Mouse (Mus musculus): ENCODE measurements around the gene Gal.
A peak's percentile ranks its signal among the peaks of the same experiment; 100 is the strongest.

Gal gene

DNA sequence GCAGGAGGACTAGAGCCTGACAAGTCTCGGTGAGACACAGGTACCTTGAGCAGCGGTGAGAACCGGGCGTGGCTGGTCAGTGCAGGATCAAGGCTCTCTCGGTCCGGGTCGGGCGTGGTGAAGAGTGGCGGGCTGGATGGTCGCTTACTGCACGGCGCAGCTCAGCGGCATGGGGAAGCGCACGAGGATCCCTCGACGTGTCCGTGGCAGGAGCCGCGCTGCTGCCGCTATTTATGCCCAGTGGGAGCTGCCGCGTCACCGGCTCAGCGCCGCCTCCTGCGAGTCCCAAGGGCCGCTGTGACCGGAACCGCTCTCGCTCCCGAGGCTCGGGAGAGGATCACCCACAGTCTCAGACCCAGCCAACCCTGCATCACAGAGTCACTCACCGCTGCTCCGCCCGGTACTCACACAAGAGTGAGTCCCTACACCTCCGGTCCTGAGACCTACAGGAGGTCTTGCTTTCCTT, at the start of gene Gal:
TSS of gene Gal (minus strand) at position 277 of the 466 bp plus-strand sequence.
- peak; percentile 37 for DNase-seq

DNA sequence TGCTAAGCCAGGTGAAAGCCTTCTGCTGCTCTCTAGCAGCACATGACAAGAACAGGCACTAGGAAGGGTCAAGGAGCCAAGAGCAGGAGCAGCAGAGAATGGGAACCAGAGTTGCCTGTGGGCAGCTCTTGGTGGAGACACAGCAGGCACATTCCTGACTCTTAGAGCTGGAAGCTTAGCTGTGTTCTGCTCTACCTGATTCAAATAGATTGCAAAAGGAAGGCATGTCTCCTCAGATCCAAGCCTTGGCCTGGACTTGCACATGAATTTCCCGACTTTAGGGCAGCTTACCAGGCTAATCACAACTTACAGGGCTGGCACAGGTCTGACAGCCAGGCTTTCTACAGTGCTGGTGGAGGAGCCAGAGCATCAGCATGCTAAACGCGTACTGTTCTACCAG, 45.6 kb upstream of the Gal start:
- no peak for DNase-seq

DNA sequence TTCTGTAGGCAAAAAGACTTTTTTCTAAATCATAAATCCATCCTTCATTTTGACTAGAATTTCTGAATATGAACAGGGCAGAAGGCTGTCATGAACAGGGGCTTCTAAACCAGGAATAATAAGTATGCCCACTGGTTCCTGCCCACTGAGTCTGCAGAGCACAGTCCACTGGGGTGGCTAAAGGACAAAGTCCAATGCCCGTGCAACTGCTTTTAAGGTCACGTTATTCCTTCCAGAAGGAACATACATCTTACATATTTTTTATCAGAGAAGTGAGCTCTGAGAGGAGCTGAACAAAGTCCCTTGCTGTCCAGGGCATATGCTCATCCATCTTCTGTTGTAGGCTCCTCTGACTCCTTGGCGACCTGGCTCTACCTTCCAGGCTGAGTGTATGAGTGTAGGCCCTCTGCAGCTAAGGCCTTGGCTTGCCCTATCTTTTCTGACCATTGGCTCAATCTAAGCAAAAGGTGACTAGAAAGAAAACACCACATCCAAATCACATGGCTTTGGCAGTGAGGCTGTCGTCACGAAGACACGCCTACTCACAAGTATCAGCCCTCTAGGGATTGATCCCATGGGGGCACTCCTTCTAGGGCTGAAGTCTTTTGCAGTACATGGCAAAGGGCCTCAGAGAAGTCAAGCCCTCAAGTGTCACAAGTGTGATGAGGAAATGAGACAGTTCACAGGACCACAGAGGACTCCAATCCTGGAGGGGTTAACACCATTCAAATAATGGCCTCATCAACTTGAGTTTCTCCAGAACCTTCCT, 44.2 kb upstream of the Gal start:
- DNase-seq, result no peak

DNA sequence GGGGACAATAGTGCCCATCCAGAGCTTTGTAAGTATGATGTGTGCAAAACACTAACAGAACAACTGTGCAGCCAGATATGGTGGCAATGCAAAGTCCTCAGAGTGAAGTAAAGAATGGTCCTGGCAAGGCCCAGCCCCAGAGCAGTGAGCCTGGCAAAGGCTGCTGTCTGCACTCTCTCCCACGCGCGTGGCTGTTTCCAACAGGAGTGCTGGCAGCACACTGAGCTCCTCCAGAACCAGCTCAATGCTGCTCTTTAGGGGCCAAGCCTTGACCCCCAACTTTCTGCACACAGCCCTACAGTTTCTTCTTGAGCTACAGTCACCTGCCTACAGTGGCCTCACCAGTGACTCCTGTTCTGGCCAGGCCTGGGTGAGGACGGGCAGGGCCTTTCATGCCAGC, 43.4 kb upstream of the Gal start:
- DNase-seq, result no peak

DNA sequence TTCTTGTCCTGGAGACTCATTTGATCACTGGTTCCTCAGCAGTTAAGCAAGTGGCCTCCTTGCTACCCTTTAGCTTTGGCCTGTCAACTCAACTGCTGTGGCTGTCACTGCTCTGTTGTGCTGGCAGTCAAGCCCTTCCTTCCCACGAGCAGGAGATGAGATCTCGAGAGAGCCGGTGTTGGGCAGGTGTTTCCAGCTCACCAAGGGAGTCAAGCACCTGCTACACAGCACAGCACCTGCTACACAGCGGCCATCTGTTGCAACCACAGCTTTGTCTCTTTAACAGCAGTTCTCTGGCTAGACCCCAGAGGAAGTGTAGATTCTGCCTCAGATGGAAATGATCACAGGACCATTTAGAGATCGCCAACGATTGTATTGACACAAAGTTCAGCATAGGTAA, 37.3 kb upstream of the Gal start:
- DNase-seq, result no peak

DNA sequence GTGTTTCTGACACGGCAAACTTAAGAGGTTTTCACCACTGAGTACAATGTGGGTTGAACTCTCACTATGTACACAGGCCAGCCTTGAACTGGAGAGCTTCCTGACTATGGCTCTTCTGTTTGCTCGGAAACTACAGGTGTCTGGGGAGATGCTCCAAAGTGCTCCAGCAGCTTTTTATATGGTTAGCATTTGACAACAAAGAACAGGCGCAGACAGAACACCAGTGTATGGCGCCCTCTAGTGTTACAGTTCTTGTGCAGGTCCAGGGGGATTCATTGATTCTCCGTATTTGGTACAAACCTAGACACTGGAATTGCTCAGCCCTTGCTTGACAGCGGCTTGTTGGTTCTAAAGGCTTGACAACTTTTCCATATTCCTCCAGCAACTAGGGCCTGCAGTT, 36.8 kb upstream of the Gal start:
- DNase-seq, result peak; percentile 90

DNA sequence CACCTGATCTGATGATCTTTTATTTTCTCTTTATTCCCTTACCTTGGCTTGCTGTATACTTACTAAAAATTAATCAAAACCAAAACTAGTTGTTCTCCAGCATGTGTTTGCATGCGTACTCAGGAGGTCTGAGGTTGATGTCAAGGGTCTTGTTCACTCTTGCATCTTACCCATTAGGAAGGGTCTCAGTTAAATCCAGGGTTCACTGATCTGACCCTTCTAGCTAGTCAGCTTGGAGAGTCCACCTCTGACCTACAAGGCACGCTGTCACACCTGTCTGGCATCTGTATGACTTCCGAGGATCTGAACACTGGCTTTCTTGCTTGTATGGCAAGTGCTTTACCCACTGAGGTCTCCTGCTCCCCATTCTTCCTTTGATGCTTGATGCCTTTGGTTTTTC, 36.4 kb upstream of the Gal start:
- no peak for DNase-seq

DNA sequence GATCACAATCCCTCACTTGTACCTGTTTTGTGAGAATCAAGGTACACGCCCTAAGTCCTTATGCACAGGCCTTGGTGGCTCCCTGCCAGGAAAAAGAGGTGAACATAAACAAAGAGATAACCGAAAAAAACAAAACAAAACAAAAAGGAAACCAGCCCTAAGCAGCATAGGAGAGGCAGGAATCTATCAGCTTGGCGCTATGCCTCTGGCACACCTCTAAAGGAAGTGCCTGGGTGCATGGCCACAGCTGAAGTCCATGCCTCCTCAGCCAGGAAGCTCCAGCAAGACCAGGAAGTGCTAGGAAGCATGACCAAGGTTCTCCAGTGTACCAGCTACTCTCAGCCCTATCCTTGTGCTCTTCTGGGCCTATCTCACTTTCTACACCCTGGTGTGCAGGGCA, 34.9 kb upstream of the Gal start:
- DNase-seq, result no peak

DNA sequence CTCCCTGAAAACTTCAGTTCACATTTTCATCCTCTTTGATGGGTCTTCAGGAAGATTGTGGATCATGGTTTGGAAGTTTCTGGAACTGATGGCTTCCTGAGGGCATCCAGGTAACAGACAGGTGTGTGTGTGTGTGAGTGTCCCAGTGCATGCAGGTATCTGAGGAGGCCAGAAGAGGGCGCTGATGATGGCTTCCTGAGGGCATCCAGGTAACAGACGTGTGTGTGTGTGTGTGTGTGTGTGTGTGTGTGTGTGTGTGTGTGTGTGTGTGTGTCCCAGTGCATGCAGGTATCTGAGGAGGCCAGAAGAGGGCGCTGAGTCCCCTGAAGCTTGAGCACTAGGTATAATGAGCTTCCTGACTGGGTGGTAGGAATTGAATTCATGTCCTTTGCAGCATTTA, 33.0 kb upstream of the Gal start:
- no peak for DNase-seq

DNA sequence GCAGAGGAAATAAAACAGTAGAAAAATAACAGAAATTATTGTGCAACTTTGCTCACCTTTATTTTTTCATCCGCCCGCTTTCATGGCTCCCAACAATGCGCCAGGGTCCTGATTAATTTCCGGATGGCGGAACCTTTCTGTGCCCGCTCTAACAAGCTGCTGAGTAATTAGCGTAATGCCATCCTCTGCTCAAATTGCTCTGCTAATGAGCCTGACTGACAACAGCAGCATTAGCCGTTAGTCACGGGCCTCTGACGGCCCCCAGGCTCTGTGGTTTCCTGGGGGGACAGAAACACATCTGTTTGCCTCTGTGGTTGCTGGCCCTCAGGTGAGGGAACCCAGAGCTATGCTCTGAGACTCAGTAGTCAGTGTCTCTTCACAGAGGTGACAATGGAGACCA, 26.7 kb upstream of the Gal start:
- no peak for DNase-seq

DNA sequence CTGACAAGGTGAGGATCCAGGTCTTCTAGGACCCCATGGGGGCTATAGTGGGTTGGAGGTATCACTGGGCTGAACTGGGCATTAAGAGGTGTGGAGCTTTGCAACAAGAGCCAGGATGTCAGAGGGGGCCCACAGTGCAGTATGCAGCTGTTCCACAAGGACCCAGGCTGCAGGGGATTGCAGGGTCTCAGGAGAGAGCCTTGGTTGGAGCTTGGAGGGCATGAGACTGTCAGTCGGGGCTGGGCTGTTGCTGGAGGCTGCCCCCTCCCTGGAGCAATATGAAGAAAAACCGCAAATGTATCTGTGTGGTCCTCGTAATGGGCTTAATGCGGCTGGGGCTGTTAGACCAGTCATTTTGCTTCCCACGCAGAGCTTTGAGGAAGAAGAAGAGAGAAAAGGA, 26.3 kb upstream of the Gal start:
- DNase-seq, result no peak

DNA sequence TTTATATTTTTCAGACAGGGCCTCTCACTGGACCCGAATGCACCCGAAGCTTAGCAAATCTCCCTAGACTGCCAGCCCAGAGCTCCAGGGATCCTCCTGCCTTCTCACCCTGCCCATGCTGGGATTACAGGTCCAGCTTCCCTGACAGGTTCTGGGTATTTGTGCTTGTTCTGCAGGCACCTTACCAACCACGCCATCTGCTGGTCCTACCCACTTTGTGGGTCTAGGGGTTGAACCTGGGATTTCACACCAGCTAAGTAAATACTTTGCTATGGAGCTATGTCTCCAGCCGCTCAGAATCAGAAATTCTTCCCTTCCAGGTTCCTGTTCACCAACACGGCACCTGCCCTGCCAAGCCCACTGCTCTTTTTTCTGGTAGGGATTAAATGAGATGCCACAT, 23.6 kb upstream of the Gal start:
- DNase-seq, result no peak

DNA sequence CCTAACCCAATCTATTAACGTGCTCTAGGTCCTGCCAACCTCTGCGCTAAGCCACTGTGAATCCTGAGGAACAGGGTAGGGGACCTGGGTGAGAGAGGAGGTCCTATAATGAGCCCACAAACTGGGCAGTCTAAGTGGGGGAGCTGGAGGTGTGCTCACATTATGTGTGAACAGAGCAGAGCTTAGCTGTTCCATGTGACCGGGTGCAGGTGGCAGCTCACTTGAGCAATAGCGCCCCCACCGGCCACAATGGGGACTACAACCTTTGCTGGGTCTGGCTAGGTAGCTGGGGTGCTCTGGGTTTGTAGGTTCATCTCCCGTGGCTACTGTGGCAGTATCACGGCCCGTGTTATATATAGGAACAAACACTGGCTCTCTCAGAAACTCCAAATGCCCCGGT, 22.5 kb upstream of the Gal start:
- DNase-seq, result peak; percentile 27

DNA sequence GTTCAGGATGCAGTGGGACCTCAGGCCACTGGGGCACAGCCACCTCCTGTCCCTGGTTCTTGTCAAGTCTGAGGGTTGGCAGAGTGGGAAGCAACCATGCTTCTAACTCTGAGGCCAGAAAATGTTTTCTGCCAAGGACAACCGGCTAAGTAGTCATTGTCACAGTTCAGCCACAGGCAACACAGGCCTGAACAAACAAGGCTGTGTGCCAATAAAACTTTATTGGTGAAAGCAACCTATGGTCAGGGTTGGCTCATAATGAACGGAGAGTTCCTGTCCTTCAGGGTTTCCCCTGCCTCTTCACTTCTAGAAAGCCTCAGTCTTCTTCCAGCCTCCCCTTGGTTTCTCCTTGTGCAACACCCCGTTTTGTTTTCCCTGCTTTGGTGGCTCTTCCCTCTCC, 21.5 kb upstream of the Gal start:
- DNase-seq, result no peak

DNA sequence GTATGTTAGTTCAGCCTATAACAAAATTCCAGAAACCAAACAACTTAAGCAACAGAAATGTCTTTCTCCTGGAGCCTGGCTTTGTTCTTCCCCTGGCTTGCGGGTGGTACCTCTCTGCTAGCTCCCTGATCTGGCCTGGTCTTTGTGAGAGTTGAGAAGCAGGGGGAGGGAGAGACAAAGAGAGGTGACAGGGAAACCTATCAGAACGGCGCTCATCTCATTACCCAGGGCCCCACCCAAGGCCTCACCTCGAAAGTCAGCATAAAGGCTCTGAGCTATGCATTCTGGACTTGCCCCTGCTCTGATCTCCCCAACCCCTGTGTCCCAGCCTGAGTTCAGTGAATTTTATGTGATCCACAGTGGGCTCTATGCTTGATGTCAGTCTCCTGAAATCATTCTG, 20.3 kb upstream of the Gal start:
- DNase-seq, result no peak

DNA sequence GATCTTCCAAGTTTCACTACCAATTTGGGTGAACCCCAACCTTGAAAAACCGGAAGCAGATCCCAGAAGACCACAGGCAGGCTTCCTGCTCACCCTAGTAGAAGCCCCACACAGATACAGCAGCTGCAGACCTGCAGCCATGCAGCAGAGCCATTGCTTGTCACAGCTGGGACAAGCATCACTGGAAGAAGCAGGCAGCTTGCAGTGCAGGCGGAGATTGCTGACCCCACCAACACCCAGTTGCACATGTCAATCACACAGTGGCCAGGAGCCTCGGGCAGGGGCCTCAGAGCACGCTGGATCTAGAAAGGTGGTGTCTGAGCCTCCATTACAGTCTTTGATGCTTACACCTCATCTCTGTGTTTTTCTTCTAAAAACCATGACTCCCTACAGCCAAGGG, 19.8 kb upstream of the Gal start:
- peak; percentile 28 for DNase-seq

DNA sequence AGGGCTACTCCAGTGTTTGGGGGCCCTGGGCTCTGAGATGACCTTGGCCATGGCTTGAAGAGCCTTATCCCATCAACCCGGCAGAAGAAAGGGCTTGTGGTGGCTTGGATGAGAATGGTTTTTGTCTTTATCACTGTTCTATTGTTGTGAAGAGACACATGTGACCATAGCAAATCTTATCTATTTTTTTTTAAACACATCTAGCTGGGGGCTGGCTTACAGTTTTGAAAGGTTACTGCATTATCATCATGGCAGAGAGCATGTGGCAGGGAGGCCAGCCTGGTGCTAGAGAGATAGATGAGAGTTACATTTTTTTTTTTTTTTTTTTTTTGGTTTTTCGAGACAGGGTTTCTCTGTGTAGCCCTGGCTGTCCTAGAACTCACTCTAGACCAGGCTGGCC, 17.6 kb upstream of the Gal start:
- no peak for DNase-seq

DNA sequence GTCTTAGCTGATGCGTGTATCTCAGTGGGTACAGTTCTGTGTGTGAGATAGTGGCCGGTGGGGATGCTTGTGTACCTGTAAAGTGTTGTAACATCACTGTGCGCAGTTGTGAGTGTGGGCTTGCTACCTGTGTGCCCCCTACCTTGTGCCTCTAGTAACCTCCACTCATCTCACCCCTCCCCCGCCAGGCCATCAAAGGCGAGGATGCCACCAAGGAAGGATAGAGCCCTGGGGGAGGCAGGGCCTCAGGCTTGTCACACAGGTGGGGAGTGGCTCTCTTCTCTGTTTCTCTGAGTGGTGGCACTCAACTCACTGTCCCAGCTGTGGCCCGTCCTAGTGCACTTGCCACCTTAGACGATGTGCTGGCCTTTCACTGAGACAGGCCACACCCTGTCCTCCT, 16.7 kb upstream of the Gal start:
- DNase-seq, result no peak

DNA sequence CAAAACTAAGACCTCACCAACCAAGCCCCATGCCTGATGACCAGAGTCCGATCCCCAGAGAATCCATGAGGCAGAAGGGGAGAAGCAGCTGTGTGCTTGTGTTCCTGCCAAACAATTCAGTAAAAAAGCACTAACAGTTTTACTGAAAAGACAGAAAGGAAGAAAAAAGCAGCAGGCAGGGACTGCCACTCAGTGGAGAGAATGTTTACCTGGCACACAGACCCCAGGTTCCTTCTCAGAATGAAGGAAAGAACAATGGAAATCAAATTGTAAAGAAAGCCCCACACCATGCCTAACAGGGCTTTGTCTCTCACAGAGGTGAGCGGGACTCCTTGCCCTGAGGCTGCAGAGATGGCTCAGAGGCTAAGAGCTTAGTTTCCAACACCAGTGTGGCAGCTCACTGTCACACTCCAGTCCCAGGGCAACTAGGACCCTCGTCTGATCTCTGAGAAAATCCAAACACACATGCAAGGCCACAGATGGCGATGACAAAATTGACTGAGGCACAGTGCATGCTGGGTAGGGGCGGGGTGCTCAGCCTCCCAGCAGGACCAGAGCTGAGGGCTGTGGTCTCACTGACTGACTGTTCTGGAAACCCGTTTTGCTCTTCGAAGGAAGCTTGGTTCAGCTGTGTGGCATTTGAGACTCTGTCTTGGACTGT, 14.9 kb upstream of the Gal start:
- DNase-seq, result no peak

DNA sequence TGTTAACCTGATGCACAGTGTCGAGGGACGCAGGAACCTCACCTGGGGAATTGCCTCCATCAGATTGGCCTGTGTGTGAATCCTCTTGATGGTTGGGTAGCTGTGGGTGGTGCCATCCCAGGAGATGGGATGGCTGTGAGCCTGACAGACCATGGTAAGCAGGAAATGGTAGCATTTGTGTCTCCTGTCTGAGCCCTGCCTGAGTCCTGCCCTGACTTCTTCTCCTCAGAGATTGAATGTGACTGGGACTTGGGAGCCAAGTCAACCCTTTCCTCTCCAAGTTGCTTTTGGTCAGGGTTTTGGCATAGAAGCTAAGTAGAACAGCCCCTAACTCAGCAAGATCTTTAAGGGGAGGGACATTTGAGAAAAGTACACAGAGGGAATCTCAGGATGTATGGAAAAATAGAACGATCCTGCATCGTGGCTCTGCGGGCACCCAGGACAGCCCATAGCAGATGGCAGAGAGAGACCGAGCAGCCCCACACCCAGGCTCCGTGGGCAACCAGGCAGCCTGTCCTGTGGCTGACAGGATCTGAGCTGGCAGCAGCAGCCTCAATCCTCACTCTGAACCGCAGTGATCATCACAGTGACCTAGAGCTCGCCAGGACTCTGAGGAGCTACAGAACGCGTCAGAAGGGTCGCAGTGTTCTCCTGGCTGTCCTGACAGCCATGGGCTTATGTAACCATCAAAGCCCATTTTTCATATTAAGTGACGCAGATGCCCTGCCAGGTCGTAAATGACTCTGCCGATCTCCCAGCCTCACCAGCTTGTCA, 13.9 kb upstream of the Gal start:
- no peak for DNase-seq

DNA sequence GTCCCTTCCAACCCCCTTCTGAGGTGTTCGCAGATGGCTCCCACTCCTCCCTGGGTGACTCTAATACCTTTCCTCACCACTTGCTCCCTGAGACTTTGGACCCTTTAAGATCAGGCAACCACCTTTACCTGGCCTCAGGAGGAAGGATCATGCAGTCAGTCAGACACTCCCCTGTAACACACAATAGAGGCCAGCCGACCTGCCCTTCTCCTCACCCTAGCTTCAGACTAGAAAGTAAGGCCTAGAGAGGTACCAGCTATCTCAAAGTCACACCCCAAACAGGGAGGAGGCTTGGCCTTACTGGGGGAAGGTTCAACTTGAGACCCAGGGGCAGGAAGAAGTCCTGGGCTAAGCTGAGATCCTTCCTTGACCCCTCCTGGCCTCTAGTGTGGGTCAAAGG, 9.9 kb upstream of the Gal start:
- DNase-seq, result no peak

DNA sequence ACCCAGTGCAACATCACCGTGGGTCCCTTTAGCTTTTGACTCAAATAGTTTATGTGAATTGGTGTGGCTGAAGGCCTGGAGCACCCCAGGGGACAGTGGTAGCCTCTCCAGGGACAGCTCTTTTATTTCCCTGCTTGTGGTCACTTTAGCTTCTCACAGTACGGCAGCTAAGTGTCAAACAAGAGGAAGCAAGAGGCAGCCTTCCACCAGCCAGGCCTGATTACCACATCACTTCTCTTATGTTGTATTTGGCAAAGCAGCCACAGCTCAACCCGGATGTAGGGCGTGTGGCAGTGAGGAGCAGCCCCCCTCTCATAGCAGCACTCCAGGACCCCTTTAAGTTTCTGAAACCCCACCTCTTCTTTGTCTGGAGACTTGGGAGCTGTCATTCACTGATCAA, 8.6 kb upstream of the Gal start:
- DNase-seq, result no peak

DNA sequence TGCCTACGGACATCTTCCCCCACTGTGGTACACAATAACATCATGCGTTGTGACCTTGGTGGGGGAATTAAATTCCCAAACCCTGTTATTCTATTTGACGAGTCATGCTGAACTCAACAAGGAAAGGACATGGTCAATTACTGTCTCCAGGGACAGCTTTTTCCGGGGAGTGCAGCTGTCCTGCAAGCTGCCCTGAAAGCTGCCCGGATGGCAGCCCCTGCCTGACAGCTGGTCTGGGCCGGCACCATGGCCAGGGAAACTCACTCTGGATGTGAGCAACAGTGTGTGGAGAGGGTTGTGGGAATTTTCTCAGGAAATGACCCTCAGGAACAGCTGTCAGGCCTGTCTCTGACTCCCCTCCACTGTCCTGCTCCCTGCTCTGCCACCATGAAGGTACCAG, 8.1 kb upstream of the Gal start:
- peak; percentile 29 for DNase-seq

DNA sequence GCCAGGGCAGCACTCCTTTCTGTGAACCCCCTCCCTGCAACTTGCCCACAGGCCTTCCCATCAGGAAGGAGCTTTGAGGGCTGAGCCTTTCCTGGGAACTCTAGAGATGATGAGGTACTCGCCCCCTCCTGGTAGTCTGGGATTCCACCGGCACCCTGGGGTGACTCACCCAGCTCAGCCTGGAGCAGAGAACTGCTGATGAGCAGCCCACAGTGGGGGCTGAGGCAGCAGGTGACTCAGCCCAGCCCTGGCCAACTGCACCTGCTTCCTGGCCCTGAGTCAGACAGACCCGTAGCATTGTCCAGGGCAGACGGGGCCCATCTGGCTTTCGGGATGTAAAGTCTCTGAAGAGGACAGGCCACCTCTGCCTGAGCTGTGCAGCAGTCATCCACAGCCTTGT, 4.9 kb upstream of the Gal start:
- DNase-seq, result no peak
